Comparison of ENCODE assay signal across 1 mouse cellular context in the genomic region with DNA sequence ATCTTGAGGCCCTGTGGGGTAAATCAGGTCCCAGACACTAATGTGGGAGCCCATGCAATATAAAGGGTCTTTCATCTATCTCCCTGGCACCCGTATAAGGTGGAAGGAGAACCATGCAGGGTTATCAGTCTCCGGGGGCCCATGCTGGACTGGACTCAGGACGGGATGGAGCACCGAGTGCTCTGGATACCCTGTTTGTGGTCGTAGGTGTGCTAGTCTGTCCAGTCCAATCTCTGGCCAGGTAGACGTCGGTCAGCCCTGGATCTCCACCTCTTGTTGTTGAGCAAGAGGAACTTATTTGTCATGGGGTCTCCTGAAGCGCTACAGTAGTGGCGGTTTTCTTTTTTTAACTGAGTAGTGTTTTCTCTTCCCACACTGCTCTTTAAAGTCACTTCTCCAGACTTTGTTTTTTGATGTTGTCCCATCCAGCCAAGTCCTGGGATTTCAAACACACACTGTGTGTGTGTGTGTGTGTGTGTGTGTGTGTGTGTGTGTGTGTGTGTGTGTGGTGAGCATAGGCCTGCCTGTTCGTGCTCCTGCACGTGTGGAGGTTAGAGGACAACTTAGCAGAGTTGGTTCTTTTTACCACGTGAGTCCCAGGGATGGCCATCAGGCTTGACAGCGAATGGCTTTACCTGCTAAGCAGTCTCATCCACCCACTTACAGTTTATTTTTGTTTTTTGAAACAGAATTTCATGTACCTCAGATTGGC.
TF ChIP-seq lines count a peak whose summit lies in the region.

No protein-coding gene starts in this region.

TF ChIP-seq in MEL, 35 proteins besides CTCF, POLR2A, EP300 and RAD21 (continued from another document):
- TF ChIP-seq ZC3H11A (IDR thresholded peaks at IDR 0.05; ENCODE audit: low read depth, low read length), result no peak
- no peak for TF ChIP-seq GABPA (IDR thresholded peaks at IDR 0.05; ENCODE audit: low read depth, low read length)
TF ChIP-seq in MEL: peak in this region for 0.
